Mouse (Mus musculus): ENCODE measurements around the gene Micu1.

Gene Micu1

DNA sequence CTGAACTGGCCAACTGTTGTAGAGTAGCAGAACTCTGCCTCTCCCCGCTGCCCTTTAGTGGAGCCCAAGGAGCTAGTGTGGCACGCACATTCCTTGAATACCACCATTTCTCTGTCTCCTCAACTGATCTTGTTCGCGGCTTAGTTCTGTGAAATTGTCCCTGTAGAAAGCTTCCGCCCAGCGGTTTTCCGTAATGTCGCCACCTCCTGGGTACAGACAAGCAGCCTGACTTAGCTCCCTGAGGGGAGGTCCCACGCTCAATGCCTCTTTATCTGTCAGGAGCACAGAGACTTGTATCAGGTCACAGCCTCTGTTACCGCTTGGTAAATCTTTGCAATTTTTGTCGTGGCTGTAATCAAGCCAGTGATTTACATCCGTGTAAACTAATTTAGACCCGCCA lies 110.7 kb downstream of the Micu1 start:
- DNase-seq (ENCODE audit: low spot score): peak; percentile 73

DNA sequence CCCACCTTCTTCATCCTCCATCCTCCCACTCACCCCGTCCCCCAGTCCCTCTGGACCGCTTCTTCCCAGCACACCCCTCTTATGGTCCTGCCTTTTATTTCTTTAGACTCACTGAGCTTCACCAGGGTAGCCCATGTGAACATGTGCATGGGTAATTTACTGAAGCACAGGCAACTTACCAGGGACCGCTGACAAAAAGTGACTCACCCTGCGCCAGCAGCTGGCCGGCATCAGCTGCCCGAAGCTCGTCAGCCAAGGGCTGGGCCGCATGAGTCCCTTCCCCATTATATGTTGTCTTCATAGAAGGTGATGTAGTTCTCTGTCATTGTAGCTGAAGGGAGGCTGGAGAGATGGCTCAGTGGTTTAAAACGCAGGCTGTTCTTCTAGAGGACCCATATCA lies 111.5 kb downstream of the Micu1 start:
- DNase-seq (ENCODE audit: low spot score): no peak

DNA sequence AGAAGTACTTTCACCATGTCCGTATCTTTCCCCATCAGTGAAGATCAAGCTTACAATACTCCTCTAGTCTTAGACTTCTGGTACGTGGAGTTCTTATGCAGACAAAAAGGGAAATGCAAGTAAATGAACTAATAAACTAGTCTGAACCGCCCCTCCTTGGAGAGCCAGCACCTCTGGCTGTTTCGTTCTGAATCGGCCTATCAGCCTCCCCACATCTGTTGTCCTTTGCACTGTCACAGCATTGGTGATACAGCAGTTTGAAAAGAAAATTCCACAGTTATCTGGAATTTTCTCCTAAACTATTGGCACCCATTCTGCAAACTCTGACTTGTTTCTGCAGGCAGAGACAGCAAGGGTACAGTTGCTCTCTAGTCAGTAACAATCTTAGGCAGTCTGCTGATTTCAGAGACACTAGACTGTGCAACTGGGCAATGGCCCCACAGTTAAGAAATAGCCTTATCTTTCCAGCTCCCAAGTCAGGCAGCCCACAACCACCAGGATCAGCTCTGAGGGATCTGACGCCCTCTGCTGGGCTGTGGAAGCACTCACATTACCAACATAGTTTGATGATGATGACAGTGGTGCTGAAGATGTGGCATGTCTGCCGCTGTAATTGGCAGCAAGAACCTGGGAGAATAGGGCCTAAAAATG lies 112.4 kb downstream of the Micu1 start:
- peak; percentile 74 for DNase-seq (ENCODE audit: low spot score)

DNA sequence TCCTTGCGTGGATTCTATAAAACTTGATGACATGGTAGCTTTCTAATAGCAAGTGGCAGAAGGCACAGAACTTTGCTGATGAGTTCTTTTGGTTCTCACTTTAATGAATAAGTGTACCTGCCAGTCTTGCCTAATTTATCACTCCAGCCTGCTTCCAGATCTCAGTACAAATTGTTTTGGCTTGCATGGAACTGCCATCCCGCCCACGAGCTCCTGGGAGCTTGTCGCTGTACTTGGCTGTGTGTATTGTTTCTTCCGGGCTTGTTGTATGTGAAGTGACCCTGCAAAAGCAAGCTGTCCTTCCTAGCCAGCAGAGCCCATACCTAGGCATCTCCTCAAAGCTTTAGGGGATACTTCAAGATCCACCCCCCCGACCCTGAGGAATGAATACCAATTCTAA lies 114.3 kb downstream of the Micu1 start:
- DNase-seq (ENCODE audit: low spot score): no peak

DNA sequence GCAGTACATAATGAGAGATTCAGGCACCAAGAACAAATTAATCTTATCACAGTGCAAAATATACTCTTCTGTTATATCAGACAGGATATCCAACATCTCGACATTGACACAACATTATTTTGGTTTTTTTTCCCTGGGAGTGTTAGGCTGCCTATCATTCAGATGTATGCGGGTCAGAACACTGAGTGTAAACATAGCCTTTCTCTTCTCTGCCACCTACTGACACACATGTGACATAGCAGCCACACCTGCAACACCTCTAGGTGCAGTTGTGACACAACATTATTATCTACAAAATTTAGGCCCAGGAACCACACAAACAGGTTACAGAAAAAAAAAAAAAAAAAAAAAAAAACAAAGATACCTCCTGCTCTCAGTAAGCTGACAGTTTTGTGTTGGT lies 115.3 kb downstream of the Micu1 start:
- DNase-seq (ENCODE audit: low spot score): peak; percentile 40

DNA sequence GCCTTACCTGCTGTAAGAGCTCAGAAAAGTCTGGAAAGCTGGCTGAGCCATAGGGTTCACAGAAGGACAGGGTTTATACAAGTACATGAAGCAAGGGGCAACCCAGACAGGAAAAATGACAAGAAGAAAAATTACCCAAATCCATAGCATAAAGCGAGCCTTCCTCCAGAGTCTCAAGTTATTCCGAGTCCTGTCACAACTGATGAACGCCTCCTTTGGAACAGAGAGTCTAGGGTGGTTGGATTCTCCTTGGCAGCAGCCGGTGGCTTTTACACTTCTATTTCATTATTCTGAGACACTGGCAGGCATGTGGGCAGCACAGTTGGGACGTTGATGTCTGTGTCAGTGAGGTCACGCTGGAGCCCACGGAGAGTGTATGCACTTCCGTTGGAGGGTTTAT lies 115.7 kb downstream of the Micu1 start:
- DNase-seq (ENCODE audit: low spot score): no peak

DNA sequence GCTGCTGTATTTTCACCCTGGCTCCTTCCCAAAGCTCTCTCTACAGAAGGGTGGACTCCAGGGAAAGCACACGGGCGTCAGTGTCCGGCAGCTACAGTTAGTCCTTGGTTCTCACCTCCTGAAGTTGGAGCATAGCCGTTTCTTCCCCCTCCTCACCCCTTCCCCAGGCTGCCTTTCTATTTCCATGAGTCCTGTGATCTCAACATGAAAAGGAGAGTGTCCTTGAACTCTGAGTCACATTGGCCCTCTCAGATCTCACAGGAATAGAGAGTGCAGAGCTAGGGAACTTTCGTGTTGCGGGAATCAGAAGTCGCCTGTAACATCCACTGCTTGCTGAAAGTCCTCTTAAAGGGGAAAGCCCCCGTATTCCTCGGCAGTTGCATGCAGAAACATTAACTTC lies 116.9 kb downstream of the Micu1 start:
- DNase-seq (ENCODE audit: low spot score): no peak

DNA sequence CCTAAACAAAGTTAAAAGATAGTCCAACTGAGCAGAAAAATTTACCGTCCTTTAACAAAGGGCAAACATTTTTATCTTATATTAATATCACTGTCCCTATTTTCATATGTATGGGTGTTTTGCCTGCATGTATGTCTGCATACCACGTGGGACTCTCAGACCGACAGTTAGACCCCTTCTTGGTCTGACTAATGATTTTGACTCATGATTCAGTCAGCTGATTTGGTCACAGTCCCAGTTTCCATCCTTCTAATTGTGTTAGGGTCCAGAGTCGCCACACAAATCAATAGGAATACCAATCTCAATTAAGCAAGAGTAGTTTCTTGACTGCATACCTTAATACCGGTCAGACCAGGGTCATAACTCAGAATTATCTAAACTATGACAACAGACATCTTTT lies 118.6 kb downstream of the Micu1 start:
- DNase-seq (ENCODE audit: low spot score): no peak

DNA sequence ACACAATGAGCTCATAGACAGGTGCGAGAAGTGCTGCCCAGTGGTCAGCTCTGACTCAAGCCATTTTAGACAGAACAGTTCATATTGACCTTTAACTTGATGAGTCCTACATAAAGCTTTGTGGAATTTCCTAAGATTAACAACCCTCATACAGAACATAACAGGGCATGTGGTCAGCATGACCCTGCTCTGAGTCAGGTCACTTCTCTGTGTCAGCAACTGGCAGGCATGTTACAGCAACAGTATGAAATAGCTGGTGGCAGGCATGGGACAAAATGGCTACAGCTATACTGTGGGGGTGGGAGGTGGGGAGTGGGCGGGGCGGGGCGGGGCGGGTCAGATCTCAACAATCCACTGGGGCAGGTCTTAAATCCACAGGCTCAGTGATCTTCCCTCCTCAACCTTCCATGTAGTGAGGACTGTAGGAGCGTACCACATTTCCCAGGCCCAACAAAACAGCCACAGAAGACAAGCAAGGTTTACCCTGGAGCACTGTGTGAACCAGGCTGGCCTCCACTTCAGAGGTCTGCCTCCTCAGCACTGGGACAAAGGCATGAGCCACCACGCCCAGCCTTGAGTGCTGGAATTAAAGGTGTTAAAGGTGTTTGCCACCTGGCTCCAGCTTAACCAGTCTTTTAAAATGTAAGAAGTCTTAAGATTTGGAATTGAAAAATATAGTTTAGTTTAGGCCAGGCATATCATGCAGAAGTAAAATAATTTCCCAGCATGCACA lies 119.2 kb downstream of the Micu1 start:
- no peak for DNase-seq (ENCODE audit: low spot score)

DNA sequence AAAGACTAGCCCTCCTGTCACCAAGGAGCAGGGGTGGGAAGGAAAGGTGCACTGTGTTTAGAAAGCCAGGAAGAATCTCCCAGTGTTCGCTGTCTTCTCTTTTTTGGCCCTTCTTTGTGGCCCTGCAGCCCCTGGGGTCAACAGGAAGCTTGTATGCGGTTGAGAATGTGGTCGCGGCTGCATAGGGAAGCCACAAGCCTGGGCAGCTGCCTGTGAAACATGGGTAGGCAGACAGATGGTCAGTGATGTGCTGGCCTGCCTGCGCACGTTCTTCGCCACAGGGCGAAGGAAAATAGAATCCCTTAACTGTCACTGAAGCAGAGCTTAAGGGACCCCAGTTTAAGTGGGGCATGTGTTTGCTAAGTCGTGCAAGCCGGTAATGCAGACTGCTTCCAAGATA lies 120.6 kb downstream of the Micu1 start:
- DNase-seq (ENCODE audit: low spot score): no peak

DNA sequence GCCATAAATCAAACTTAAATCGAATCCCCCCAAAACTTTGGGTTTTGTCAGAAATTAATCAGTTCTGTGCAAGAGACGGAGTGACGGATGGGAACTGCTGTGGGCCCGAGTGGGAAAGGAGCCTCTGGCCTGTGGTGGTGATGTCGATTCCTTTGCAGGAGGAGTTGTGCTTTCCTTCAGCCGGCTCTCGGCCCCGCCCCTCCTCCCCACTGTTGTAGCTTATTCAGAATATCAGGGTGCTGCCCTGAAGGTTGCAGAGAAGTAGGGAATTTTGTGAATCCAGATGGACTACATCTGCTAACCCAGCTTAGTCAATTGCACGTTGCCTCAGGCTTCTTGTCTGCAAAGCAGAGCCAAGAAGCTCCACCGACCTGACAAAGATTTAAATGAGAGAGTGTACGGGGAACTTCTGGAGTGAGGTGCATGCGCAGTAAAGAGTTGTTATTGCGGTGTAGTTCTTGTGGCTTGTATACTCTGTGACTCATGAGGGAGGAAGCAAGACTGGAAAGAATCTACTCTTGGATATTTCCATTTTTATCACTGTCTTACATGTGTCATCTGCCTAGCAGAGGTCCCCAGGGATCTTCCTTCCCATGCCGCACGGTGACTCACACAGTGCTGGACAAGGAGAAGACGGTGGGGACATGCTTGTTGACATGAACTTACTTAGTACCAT lies 123.0 kb downstream of the Micu1 start:
- no peak for DNase-seq (ENCODE audit: low spot score)

DNA sequence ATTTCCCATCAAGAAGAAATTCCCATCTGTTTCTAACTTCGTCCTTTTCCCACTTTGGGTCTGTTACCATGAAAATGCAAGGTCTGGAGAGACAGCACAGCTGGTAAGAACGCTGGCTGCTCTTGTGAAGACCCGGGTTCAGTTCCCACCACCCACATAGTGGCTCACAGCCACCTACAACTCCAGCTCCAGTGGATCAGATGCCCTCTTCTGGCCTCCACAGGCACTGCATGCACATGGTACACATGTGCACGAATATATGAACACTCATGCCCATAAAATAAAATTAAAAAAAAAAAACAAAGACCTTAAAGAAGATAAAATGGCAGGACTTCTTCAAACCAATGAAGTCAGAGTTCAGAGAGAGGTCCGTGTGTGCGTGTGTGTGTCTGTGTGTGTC lies 127.6 kb downstream of the Micu1 start:
- no peak for DNase-seq (ENCODE audit: low spot score)

DNA sequence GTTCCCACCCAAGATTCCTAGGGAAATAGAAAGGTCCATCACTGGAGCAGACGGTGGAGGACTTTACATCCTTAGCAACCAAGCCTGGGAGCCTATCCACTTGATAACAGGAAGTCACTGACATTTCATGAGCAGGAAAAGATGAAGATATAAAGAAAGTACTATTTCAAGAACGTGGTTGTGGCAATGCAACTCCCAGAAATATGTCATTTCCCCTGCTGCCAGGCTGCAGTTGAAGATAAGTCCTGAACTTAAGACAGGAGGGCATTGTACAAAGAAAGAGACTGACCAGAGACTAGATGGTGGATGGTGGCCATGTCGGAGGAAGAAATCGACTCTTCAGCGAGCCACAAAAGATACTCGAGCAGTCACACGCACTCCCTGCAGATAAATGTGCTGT lies 129.7 kb downstream of the Micu1 start:
- no peak for DNase-seq (ENCODE audit: low spot score)

DNA sequence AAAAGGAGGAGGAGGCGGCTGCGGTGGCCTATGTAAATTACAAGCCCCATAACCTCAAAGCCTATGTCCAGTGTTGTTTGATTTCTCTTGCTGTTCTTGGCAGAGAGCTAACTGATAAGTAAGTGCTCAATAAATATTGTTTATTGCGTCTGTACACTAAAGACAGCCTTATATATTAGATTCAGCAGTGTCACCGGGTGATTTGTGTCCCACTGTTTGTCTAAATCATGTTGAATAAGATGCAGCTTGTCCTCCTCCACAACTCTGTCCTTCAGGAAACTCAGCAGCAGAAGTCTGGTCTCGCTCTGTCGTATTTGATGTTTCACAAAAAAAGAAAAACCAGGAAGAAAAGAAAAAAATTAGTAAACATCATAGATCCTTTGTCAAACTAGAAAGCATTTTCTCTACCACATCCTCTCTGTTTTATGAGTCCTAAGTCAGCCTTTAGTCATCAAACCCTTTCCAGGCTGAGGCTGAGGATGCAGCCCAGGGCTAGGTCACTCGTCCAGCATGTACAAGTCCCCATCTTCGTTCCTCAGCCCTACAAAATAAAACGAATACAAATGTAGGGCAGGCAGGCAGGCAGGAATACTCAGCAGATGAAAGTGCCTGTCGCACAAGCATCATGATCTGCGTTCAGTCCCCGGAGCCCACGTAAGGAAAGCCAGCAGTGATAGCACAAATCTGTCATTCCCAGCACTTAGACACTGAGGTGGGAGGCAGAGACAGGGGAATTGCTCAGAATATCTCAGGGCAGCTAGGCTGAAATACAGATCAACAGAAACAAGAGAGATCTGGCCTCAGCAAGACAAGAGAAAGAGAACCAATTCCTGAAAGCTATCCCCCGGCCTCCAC lies 133.3 kb downstream of the Micu1 start:
- no peak for DNase-seq (ENCODE audit: low spot score)

DNA sequence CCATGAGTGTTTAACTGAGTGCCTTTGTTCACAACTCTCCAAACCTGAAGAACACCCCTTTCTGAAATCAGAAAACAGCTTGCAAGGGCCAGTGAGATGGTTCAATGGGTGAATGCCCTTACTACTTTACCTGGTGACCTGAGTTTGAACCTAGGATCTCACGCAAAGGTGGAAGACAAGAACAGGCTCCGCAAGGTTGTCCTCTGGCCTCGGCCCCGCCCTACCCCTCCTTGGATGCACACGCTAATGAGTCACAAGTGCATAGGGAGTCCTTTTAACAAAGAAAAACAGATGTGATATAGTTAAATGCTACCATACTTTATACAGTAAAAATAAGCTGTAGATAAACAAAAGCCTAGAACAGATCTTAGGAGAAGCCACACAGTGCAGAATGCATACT lies 135.2 kb downstream of the Micu1 start:
- DNase-seq (ENCODE audit: low spot score): no peak

DNA sequence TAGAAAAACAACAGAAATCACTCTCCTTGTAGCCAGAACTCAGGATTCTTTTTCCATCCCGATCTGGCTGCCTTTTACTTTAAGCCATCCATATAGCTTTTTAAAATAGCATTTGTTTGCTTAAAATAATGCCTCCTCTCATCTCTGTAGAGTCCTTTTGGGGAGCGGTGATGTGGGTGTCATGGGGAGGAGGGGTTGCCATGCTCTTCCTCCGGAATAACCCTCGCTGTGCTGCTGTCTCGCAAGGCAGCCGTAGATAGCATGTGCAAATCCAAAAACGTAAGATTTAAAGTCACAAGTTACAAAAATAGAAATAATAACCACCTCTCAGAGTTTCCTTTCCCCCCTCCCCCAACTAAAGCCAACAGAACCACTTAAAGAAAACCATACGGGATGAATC lies 139.2 kb downstream of the Micu1 start:
- no peak for DNase-seq (ENCODE audit: low spot score)

DNA sequence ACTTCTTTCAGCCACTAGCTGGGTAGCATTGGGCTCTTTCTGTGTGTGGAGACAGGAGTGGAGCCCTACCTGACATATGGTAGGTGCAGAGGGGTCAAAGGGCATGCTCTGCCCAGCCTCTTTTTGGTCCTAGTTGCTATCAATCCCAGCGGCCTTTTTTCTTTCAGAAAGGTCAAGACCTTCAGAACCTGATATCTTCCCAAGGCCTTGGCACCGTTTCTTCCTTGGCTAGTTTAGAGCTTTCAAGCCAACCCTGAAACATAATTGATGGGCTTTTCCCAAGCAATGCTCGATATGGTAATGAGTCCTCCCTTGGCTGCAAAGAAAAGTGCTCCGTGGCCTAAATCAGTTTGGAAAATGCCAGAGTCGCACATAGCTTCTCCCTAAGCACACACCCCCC lies 140.8 kb downstream of the Micu1 start:
- DNase-seq (ENCODE audit: low spot score): no peak

DNA sequence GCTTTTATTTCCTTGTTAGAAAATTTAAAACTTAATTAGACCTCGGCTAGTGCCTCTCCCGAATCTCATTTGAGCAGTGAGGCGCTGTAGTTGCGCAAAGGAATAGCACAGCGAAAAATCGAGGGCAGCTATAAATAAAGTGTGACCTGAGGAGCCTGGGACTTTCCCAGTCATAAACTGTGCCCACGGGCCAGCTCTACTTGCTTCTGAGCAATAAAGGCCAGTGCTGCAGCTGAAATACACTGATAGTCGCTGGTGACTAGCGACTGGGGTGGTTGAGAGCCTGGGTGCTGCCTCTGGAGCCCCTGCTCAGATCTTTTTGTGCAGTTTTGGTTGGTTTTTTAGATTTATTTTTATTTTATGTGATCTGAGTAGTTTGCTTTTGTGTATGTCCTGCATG lies 142.4 kb downstream of the Micu1 start:
- DNase-seq (ENCODE audit: low spot score): no peak

DNA sequence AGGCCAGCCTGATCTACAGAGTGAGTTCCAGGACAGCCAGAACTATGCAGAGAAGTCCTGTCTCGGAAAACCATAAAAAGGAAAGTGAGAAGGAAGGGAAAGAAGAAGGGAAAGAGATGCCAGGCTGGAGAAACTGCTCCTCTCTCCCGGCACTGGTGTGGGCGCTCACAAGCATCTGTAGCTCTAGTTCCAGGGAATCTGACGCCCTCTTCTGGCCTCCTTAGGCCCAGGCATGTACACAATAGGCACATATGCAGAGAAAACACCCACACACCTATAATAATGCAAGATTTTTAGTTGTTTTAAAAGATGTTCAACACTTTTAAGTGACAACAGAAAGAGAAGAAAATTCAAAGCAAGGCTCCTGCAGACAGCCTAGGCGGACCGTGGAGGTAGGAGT lies 144.1 kb downstream of the Micu1 start:
- no peak for DNase-seq (ENCODE audit: low spot score)

DNA sequence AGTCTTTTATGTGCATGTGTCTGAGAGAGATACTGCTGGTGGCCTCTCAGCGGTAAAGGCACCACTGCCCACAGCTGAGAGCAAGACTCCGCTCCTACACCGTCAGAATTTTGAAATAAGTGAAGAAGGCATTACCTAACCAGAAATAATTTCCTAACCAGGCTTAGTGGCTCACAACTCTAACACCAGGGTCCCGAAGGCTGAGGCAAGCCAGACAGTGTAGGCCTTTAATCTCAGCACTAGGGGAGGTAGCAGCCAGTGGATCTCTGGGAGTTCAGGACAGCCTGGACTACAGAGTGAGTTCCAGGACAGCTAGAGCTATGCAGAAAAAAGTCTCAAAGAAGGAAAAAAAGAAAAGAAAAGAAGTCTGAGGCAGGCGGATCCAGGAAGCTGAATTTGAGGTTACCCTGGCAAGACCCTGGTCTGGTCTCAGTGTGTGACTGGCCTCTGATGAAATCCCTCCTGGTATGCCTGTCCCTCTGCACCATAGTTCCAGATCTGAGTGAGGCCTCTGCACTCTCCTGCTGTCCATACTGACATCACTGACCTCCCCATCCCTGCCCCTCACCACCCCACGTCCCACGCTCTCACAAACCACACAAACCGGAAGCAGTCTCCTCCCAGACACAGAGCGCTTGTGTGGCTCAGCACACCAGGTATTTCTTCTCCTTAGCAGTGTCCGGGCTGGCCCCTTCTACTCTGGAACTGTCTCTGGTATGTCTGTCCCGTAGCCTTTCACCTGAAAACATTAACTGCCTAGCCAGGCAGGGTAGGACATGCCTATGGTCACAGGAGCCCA lies 146.0 kb downstream of the Micu1 start:
- DNase-seq (ENCODE audit: low spot score): no peak

DNA sequence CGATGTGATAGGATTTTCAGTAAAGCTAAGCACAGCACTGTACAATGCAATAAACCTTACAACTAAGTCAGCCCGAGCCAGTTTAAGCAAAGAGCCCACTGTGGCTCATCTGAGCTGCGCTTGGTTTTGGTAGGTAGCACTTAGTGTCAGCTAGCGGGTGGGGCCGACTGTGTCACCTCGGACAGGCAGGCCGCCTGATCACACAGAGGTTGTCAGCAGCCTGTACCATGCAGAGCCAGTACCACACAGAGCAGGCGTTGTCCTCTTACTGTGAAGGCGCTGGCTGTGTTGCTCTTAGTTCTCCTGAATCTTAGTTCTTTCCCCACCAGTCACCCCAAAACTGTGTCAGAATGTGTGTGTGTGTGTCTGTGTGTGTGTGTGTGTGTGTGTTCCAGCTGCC lies 146.7 kb downstream of the Micu1 start:
- no peak for DNase-seq (ENCODE audit: low spot score)

DNA sequence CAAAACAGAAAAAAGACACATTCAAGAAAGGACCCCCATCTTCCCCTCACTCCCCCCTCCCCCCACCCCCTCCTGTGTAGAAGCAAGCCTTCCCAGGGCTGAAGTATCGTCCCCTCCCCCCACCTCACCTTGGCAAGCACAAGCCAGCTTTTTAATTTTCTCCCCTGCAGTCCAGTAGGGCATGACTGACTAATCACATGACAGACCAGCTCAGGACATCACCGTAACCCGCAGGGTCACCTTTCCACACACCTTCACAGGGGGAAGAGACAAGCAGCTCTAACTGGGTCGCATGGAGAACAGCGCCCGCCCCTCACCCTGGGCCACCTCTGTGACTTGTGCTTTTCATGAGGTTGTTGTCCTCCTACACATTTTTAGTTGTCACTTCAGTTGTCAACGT lies 147.1 kb downstream of the Micu1 start:
- DNase-seq (ENCODE audit: low spot score): no peak

Data from embryo, embryonic 10.5 days (tissue).